Mouse (Mus musculus) mature B cell (primary cell): ENCODE results near the gene Tomm22.

Experiments used
- in situ Hi-C: fragments of 300-500 bp; cut with MboI; formaldehyde crosslinking; loops from 2 replicates; pipeline ENCODE4 v1.14.3; 2019

The Tomm22 gene

GRCm38 (mm10) chr15:79720267-79720666, 49.6 kb downstream of the Tomm22 start:
- in situ Hi-C loops, result no loop called here

GRCm38 (mm10) chr15:79720796-79721195, 50.1 kb downstream of the Tomm22 start:
- in situ Hi-C loops, result no loop called here
